Mouse (Mus musculus): ENCODE data around the gene Nmrk1. TPM values are rescaled to one million over a fixed set of nuclear protein-coding genes. Genes with fewer than 3 reads are reported as not detected.
A peak's percentile ranks its signal among the peaks of the same experiment; 100 is the strongest.

The Nmrk1 gene
- total RNA-seq, 2 experiments from 2014 or later: 8.6 to 10.3 TPM

DNA sequence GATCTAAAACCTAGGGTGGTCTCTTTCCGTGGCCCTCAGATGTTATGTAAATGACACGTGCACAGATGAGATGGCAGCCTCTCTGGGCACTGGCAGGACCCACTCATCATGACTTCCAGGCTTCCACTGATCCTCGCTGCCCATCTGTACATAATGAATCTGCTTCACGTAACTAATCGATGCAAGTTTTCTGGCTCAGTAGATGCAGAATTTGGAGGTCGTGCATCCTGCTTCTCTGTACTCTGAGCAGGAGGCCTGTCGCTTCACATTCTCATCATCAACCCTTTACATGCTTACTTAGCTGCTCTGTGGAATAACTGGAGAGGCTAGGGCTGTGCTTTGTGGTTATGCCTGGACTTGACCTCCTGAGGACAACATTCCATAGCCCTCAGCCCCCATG is 35.2 kb downstream of the Nmrk1 start:
- no peak overlapping the region for H3K4me3 ChIP-seq
- no peak for DNase-seq (ENCODE audit: low spot score in 2 of 2)
- no peak for TF ChIP-seq CTCF (conservative IDR thresholded peaks at IDR 0.05)
- H3K27ac ChIP-seq: no peak overlapping the region

DNA sequence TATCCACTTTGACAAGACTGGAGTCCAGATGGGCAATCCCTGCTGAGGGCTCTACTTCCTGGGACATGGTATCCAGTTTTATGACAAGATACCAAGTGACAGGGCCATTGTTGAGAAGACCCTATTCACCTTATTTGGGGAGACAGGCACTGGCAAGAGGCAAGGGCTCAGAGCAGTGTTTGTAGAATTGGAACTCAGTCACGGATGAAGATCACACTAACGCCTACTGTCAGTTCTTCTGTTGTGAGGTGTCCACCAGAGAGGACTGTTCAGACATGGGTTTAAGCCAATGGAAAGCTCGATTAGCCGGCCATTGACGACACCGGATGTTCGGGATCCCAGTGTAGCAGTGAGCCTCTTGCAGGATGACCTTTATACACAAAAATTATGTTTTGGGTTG is 37.8 kb downstream of the Nmrk1 start:
- TF ChIP-seq CTCF (conservative IDR thresholded peaks at IDR 0.05): no peak
- Histone ChIP-seq H3K27ac (no peak overlapping the region), H3K4me3 (no peak overlapping the region)
- DNase-seq (ENCODE audit: low spot score in 2 of 2): no peak

DNA sequence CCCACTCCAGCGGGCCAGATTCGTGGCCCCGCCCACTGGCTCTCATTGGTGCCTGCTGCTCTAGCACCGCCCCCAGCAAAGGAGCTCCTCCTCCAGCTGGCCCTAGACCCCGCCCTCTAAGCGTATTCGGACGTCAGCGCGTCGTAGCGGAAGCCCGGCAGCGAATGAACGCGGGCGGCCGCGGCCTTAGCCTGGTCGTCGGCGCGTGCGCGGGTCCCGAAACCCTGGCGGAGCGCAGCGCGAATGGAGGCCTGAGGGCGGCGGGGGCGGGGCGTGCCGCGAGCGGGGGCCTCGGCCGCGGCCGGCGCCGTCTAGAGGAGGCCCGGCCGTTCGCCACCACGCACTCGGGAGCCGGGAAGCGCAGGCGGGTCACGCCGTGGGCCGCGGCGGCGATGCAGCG is 38.9 kb downstream of the Nmrk1 start, which contains the start of gene Carnmt1:
Gene Carnmt1, plus strand, starts transcription at position 157 of the 400 bp plus-strand sequence.
- Histone ChIP-seq H3K4me3 (peak within 1 kb of the TSS; percentile 73), H3K27ac (peak within 1 kb of the TSS; percentile 86)
- DNase-seq (ENCODE audit: low spot score in 2 of 2): peak; percentile 98
- no peak; the same call in 1 of the 2 replicates for TF ChIP-seq CTCF (conservative IDR thresholded peaks at IDR 0.05)

DNA sequence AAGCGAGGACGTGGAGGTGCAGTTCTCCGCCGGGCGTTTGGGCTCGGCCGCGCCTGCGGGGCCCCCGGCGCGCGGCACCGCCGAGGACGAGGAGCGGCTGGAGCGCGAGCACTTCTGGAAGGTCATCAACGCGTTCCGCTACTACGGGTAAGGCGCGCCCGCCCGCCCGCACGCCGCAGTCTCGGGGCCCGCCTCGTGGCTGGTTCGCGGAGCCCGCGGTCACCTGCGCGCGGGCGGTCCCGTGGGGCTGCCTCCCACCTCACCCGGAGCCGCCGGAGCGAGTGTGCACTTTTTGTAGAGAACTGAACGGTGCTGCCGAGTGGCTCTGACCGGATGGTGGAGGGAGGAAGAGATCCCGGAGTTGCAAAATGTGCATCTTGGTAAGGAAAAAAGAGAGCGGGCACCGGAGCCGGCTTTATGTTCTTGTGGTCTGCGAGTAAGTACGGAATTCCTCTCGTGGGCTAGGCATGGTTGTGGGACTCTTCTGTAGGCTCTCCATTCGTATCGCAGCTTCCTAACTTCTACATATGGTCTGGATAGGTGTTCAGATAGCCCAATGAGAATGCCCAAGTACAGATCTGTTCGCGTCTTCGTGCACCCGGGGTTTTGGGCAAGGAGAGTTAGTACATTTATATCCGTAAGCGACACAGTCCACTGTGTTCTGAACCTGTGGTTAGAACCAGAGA is 39.4 kb downstream of the Nmrk1 start:
- no peak for TF ChIP-seq CTCF (conservative IDR thresholded peaks at IDR 0.05)
- Histone ChIP-seq H3K27ac (peak overlapping the region; percentile 86), H3K4me3 (peak overlapping the region; percentile 73)
- peak; percentile 14 to 45 for DNase-seq (ENCODE audit: low spot score in 2 of 2)

DNA sequence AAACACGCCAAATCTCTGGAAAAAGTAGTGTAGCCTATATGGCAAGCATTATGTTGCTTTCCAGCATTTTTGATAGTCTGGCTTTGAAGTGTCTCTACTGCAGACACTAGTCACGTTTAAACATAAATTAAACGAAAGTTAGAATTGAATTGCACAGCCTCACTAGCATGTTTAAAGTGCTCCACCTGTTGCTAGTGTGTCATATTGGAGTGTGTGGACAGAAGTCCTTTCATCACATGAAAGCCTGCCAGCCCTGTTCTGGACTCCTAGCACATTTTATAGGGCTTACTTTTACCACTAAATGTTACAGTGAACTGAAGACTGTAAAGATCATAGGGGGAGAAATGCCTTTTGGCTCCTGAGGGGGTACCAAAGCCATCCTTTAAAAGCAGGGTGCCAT is 40.7 kb downstream of the Nmrk1 start:
- DNase-seq (ENCODE audit: low spot score in 2 of 2): no peak
- peak overlapping the region; percentile 73; the same call in 1 of the 2 replicates for H3K4me3 ChIP-seq
- no peak for TF ChIP-seq CTCF (conservative IDR thresholded peaks at IDR 0.05)
- H3K27ac ChIP-seq: no peak overlapping the region

DNA sequence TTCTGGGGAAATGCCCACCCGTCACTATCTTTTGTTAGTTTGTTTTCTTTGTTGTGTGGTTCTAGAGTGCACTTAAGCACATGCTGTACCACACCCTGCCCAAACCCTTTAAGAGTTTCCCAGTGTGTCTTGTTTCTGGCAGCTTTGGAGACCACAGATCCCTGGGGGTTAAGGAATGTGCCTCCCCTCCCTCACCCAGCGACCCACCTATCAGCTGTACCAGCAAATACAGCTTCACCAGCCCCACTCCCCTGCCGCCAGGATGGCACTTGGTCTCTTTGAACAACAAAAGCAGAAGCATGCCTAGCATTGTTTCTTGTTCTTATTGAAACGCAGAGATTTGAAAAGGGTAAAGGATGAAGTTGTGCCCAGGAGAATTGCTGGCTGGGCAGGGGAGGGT is 41.4 kb downstream of the Nmrk1 start:
- TF ChIP-seq CTCF (conservative IDR thresholded peaks at IDR 0.05): no peak
- Histone ChIP-seq H3K4me3 (no peak overlapping the region; the same call in 1 of the 2 replicates), H3K27ac (no peak overlapping the region)
- no peak for DNase-seq (ENCODE audit: low spot score in 2 of 2)

DNA sequence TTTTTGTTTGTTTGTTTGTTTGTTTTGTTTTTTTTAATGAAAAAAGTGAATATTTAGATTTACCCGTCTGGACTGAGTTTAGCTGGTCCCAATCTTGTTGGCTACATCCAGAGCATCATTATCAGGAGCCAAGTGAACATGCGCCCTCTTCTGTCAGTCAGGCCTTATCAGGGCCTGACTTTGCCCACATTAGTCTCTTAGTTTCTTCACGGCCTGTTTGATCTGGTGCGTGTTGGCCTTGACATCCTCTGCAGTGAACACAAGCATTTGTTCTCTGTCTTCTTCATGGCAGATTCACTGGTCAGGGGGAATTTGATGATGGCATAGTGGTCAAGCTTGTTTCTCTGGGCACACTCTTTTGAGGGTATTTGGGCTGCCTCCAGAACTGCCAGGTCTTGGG is 50.4 kb downstream of the Nmrk1 start:
- no peak overlapping the region for H3K27ac ChIP-seq
- DNase-seq (ENCODE audit: low spot score in 2 of 2): no peak
- no peak for TF ChIP-seq CTCF (conservative IDR thresholded peaks at IDR 0.05)
- no peak overlapping the region for H3K4me3 ChIP-seq

DNA sequence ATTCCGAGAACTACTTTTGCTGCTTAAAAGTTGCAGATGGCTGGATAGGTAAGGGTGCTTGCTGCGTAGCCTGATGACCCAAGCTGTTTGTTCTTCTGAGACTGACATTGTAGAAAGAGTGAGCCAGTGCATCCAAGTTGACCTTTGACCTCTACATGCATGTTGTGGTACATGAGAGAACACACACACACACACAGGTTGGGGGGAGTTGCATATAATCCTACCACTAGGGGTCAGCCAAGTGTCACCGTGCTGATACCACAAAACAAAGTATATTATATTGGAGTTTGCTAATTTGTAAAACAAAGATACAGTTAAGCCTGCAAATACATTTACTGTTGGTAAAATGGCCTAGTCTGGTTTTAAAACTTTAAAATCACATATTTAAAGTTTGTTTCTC is 55.8 kb downstream of the Nmrk1 start:
- peak; percentile 87 for TF ChIP-seq CTCF (conservative IDR thresholded peaks at IDR 0.05)
- Histone ChIP-seq H3K4me3 (no peak overlapping the region), H3K27ac (no peak overlapping the region)
- DNase-seq (ENCODE audit: low spot score in 2 of 2): peak in 1 of 2 experiments; percentile 13

DNA sequence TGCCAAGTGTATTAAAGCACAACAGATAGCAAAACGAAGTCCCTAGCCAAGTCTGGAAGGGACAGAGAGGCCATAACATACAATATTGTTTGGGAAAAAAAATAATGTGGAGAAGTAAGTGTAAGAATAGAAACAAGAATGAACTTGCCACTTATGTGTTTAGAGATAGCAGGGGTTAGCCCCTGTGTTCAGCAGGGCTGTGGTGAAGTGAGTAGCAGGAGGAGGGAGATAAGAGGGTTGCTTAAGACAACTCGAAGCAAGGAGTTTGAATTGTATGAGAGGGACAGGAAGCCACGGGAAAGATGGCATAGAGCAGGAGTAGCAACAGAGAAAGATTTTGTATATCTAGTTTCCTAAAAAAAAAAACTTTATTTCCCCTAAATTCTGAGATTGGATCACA is 60.4 kb downstream of the Nmrk1 start:
- Histone ChIP-seq H3K4me3 (no peak overlapping the region), H3K27ac (no peak overlapping the region)
- no peak for TF ChIP-seq CTCF (conservative IDR thresholded peaks at IDR 0.05)
- no peak for DNase-seq (ENCODE audit: low spot score in 2 of 2)

DNA sequence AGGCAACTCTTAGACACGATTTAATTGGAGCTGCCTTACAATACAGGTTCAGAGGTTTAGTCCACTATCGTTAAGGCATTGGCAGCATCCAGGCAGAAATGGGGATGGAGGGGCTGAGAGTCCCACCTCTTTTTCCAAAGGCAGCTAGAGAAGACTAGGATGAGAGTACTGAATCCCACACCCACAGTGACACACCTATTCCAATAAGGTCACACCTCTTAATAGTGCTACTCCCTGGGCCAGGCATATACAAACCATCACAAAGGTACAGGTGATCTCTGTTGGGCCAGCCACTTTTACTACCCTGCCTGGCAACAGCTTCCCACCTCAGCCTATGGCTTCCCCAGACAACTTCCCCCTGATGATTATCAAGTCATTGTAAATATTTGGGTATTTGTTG is 61.0 kb downstream of the Nmrk1 start:
- Histone ChIP-seq H3K4me3 (no peak overlapping the region), H3K27ac (no peak overlapping the region)
- no peak for DNase-seq (ENCODE audit: low spot score in 2 of 2)
- no peak for TF ChIP-seq CTCF (conservative IDR thresholded peaks at IDR 0.05)

DNA sequence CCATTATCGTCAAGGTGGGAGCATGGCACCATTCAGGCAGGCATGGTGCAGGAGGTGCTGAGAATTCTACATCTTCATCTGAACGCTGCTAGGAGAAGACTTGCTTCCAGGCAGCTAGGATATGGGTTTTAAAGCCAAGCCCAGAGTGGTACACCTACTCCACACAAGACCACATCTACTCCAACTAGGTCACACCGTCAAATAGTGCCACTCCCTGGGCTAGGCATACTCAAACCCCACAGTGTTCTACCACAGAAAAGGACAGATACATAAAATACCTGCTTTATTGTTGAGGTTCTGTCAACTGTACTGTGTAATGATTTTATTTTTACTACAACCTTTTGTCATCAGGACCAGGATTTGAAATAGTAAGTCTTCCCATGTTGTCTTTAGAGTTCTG is 63.4 kb downstream of the Nmrk1 start:
- Histone ChIP-seq H3K27ac (no peak overlapping the region), H3K4me3 (no peak overlapping the region)
- no peak for TF ChIP-seq CTCF (conservative IDR thresholded peaks at IDR 0.05)
- no peak for DNase-seq (ENCODE audit: low spot score in 2 of 2)

DNA sequence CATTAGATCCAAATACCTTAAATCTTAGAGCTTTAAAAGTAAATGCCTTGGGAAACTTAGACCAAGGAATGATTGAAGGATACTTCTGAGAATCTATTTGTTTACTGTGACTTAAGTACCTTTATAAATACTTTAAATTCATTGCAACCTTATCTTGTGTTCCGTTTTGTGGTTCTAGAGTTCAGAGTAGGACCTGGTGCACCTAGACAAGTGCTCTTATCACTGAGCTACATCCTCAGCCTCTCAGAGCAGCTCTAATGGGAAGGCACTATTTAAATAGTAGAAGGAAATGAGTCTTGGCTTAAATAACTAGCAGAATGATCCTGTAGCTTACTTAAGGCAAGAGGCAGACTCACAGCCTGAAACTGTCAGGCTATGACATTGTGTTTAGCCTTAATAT is 63.8 kb downstream of the Nmrk1 start:
- no peak overlapping the region for H3K27ac ChIP-seq
- no peak for DNase-seq (ENCODE audit: low spot score in 2 of 2)
- no peak overlapping the region for H3K4me3 ChIP-seq
- no peak for TF ChIP-seq CTCF (conservative IDR thresholded peaks at IDR 0.05)

Other genes starting within 250 kb of the Nmrk1 start
- gene Ostf1, start 127 bp upstream of the Nmrk1 start, total RNA-seq (2021): 10 to 100 TPM; 28.1 to 28.9 TPM
- 10 to 100 TPM; 11.3 to 13.1 TPM for gene Carnmt1, start 38.8 kb downstream of the Nmrk1 start, total RNA-seq (2021)
- 10 to 100 TPM; 20.8 to 21.4 TPM for gene D030056L22Rik, start 81.2 kb downstream of the Nmrk1 start, total RNA-seq (2021)
- gene Trpm6, start 118.0 kb downstream of the Nmrk1 start, total RNA-seq (2021): under 1 TPM; 0.20 to 0.25 TPM